Mouse (Mus musculus) kidney, adult 2 months (tissue): ENCODE measurements at regions not wholly inside any gene's neighbourhood (a gene's known extent, or its start where the extent isn't known, plus 50 kb on each side); places are given as distances from the start of the nearest gene placed in this dataset.

Experiments
- CTCF ChIP-seq: fragments of 200-500 bp; conservative IDR thresholded peaks from 2 replicates; pipeline ENCODE4 v1.5.1; 2011; ENCODE audit warnings: low read depth, mild to moderate bottlenecking, control low read depth, low read length, moderate library complexity, mixed read lengths; ENCODE audit not compliant: insufficient read depth, insufficient read length
- POLR2A ChIP-seq: fragments of 200-500 bp; IDR thresholded peaks from one replicate; pipeline ENCODE4 v1.6.1; 2011; ENCODE audit warnings: low read depth, low read length, control low read depth

- no peak for TF ChIP-seq CTCF
- TF ChIP-seq POLR2A = no peak
These were observed 217.8 kb downstream of the Phlda1 start for GRCm38 (mm10) chr10:111723885-111724284.
